Mouse (Mus musculus) cortical plate, adult 2 months (tissue): ENCODE measurements around the gene Rps17.

Experiments
- CTCF ChIP-seq: fragments of 200-500 bp; IDR thresholded peaks from 2 replicates; pipeline ENCODE4 v1.5.1; 2011; ENCODE audit warnings: mild to moderate bottlenecking, control low read depth, low read length; ENCODE audit not compliant: insufficient read depth; ENCODE audit errors: extremely low read depth
- POLR2A ChIP-seq: fragments of 200-500 bp; IDR thresholded peaks from 2 replicates; pipeline ENCODE4 v1.6.1; 2011; ENCODE audit warnings: mild to moderate bottlenecking, low read length, control low read depth; ENCODE audit not compliant: insufficient read depth; ENCODE audit errors: extremely low read depth

DNA sequence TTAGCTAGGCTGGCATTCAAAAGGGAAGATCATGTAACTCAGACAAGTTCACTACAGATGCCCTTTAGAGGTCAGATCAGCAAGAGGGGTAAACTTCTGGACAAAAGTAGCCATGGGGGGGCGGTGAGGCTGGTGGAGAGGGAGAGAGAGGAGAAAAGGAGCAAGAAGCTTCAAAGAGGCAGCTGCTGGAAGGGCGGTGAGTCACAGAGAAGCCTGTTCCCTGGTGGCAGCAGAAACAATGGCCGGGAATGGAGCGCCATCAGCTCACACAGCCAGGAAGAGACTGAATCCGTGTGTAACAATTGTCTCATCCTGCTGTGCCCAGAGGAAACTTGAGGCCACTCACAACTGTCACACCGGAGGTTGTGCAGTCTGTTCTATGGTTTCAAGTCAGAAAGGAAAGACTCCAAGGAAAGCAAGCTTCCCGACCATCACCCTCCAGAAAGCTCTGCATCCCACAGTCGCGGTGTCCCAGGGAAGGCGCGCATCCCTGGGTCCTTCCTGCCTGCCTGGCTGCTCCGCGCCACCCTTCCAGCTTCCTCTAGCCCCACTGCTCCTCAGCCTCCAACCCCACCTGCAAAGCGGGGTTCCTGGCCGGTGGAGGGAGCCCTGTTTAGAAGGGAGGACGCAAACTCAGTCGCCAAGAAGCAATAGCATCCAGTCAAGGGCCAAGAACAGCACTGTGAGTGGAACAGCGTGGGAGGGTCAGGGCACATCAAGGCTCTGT, 9.2 kb downstream of the Rps17 start:
- no peak for TF ChIP-seq POLR2A
- no peak for TF ChIP-seq CTCF
